Mouse (Mus musculus): ENCODE data around the gene Rap1gap. TPM values are rescaled to one million over a fixed set of nuclear protein-coding genes. Genes with fewer than 3 reads are reported as not detected.
A peak's percentile ranks its signal among the peaks of the same experiment; 100 is the strongest.

Rap1gap gene
- polyA plus RNA-seq, 1 experiment from 2014 or later, result 10.0 TPM

- Histone ChIP-seq H3K9ac (ENCODE audit: low read length) (no peak overlapping the region), H3K27me3 (ENCODE audit: control insufficient read depth, insufficient read depth, low read length) (peaks cover 21% of the 10 kb centered on the region), H3K36me3 (ENCODE audit: control insufficient read depth, insufficient read depth, low read length) (no peaks in the 10 kb centered on the region), H3K4me3 (ENCODE audit: low read depth, low read length) (no peak overlapping the region), H3K4me1 (ENCODE audit: control insufficient read depth, insufficient read depth, low read length) (peaks cover 6% of the 10 kb centered on the region; the same call in 1 of the 2 replicates), H3K27ac (ENCODE audit: low read depth, low read length) (no peak overlapping the region), H3K9me3 (ENCODE audit: control insufficient read depth, low read length) (no peaks in the 10 kb centered on the region), H3K4me2 (ENCODE audit: low read depth) (no peak overlapping the region)
- DNase-seq (ENCODE audit: low spot score), result no peak
- WGBS, result 77% methylated on average over 9 of the region's 9 CpGs
- no peak for ATAC-seq (ENCODE audit: insufficient read depth, low FRiP score, low TSS enrichment)
Measured at GRCm38 (mm10) chr4:137678568-137678967, 14.0 kb downstream of the Rap1gap start.

GRCm38 (mm10) chr4:137679979-137680550 is 15.5 kb downstream of the Rap1gap start:
- Histone ChIP-seq H3K4me2 (ENCODE audit: low read depth) (no peak overlapping the region), H3K27ac (ENCODE audit: low read depth, low read length) (no peak overlapping the region), H3K4me3 (ENCODE audit: low read depth, low read length) (no peak overlapping the region), H3K4me1 (ENCODE audit: control insufficient read depth, insufficient read depth, low read length) (peaks cover 6% of the 10 kb centered on the region; the same call in 1 of the 2 replicates), H3K9me3 (ENCODE audit: control insufficient read depth, low read length) (no peaks in the 10 kb centered on the region), H3K27me3 (ENCODE audit: control insufficient read depth, insufficient read depth, low read length) (peaks cover 21% of the 10 kb centered on the region), H3K36me3 (ENCODE audit: control insufficient read depth, insufficient read depth, low read length) (no peaks in the 10 kb centered on the region), H3K9ac (ENCODE audit: low read length) (no peak overlapping the region)
- no peak for ATAC-seq (ENCODE audit: insufficient read depth, low FRiP score, low TSS enrichment)
- 84% methylated on average over 2 of the region's 2 CpGs for WGBS
- no peak for DNase-seq (ENCODE audit: low spot score)

GRCm38 (mm10) chr4:137680721-137681120 is 16.2 kb downstream of the Rap1gap start:
- peaks cover 6% of the 10 kb centered on the region; the same call in 1 of the 2 replicates for H3K4me1 ChIP-seq (ENCODE audit: control insufficient read depth, insufficient read depth, low read length)
- DNase-seq (ENCODE audit: low spot score) (peak; percentile 33), ATAC-seq (ENCODE audit: insufficient read depth, low FRiP score, low TSS enrichment) (no peak)
- no peaks in the 10 kb centered on the region for H3K36me3 ChIP-seq (ENCODE audit: control insufficient read depth, insufficient read depth, low read length)
- H3K27ac ChIP-seq (ENCODE audit: low read depth, low read length), result no peak overlapping the region
- WGBS, result 23% methylated on average over 7 of the region's 7 CpGs
- no peak overlapping the region for H3K4me2 ChIP-seq (ENCODE audit: low read depth)
- no peaks in the 10 kb centered on the region for H3K9me3 ChIP-seq (ENCODE audit: control insufficient read depth, low read length)
- no peak overlapping the region for H3K4me3 ChIP-seq (ENCODE audit: low read depth, low read length)
- H3K27me3 ChIP-seq (ENCODE audit: control insufficient read depth, insufficient read depth, low read length), result peaks cover 21% of the 10 kb centered on the region
- H3K9ac ChIP-seq (ENCODE audit: low read length), result no peak overlapping the region

- H3K27me3 ChIP-seq (ENCODE audit: control insufficient read depth, insufficient read depth, low read length), result peaks cover 21% of the 10 kb centered on the region
Measured at GRCm38 (mm10) chr4:137681408-137682104, 17.0 kb downstream of the Rap1gap start.

GRCm38 (mm10) chr4:137682961-137683453 is 18.5 kb downstream of the Rap1gap start:
- Histone ChIP-seq H3K27ac (ENCODE audit: low read depth, low read length) (no peak overlapping the region), H3K4me3 (ENCODE audit: low read depth, low read length) (no peak overlapping the region), H3K27me3 (ENCODE audit: control insufficient read depth, insufficient read depth, low read length) (peaks cover 21% of the 10 kb centered on the region), H3K4me1 (ENCODE audit: control insufficient read depth, insufficient read depth, low read length) (peaks cover 6% of the 10 kb centered on the region; the same call in 1 of the 2 replicates), H3K4me2 (ENCODE audit: low read depth) (no peak overlapping the region), H3K9me3 (ENCODE audit: control insufficient read depth, low read length) (no peaks in the 10 kb centered on the region), H3K9ac (ENCODE audit: low read length) (no peak overlapping the region), H3K36me3 (ENCODE audit: control insufficient read depth, insufficient read depth, low read length) (no peaks in the 10 kb centered on the region)
- peak; percentile 53 for DNase-seq (ENCODE audit: low spot score)
- ATAC-seq (ENCODE audit: insufficient read depth, low FRiP score, low TSS enrichment), result no peak
- 40% methylated on average over 6 of the region's 7 CpGs for WGBS

More at GRCm38 (mm10) chr4:137681408-137682104, 17.0 kb downstream of the Rap1gap start:
- 7% methylated on average over 52 of the region's 52 CpGs for WGBS
- H3K27ac ChIP-seq (ENCODE audit: low read depth, low read length), result no peak overlapping the region
- H3K4me1 ChIP-seq (ENCODE audit: control insufficient read depth, insufficient read depth, low read length), result peaks cover 6% of the 10 kb centered on the region; the same call in 1 of the 2 replicates
- DNase-seq (ENCODE audit: low spot score), result peak; percentile 68
- ATAC-seq (ENCODE audit: insufficient read depth, low FRiP score, low TSS enrichment), result peak; percentile 55; the same call in 1 of the 2 replicates
- H3K9ac ChIP-seq (ENCODE audit: low read length), result peak overlapping the region; percentile 42
- peak overlapping the region; percentile 27 for H3K4me3 ChIP-seq (ENCODE audit: low read depth, low read length)
- H3K4me2 ChIP-seq (ENCODE audit: low read depth), result peak overlapping the region; percentile 63
- H3K9me3 ChIP-seq (ENCODE audit: control insufficient read depth, low read length), result no peaks in the 10 kb centered on the region
- no peaks in the 10 kb centered on the region for H3K36me3 ChIP-seq (ENCODE audit: control insufficient read depth, insufficient read depth, low read length)

- WGBS, result 34% methylated on average over 9 of the region's 9 CpGs
Measured at GRCm38 (mm10) chr4:137684830-137685343, 20.4 kb downstream of the Rap1gap start.

GRCm38 (mm10) chr4:137686303-137686702 is 21.8 kb downstream of the Rap1gap start:
- Histone ChIP-seq H3K4me2 (ENCODE audit: low read depth) (no peak overlapping the region), H3K27me3 (ENCODE audit: control insufficient read depth, insufficient read depth, low read length) (peaks cover 11% of the 10 kb centered on the region), H3K9me3 (ENCODE audit: control insufficient read depth, low read length) (no peaks in the 10 kb centered on the region), H3K4me1 (ENCODE audit: control insufficient read depth, insufficient read depth, low read length) (peaks cover 5% of the 10 kb centered on the region; the same call in 1 of the 2 replicates), H3K9ac (ENCODE audit: low read length) (no peak overlapping the region), H3K4me3 (ENCODE audit: low read depth, low read length) (no peak overlapping the region), H3K27ac (ENCODE audit: low read depth, low read length) (no peak overlapping the region), H3K36me3 (ENCODE audit: control insufficient read depth, insufficient read depth, low read length) (no peaks in the 10 kb centered on the region)
- no peak for DNase-seq (ENCODE audit: low spot score)
- ATAC-seq (ENCODE audit: insufficient read depth, low FRiP score, low TSS enrichment), result no peak
- 62% methylated on average over 5 of the region's 5 CpGs for WGBS

More at GRCm38 (mm10) chr4:137684830-137685343, 20.4 kb downstream of the Rap1gap start:
- Histone ChIP-seq H3K36me3 (ENCODE audit: control insufficient read depth, insufficient read depth, low read length) (no peaks in the 10 kb centered on the region), H3K27ac (ENCODE audit: low read depth, low read length) (no peak overlapping the region), H3K9ac (ENCODE audit: low read length) (no peak overlapping the region), H3K9me3 (ENCODE audit: control insufficient read depth, low read length) (no peaks in the 10 kb centered on the region), H3K4me1 (ENCODE audit: control insufficient read depth, insufficient read depth, low read length) (peaks cover 6% of the 10 kb centered on the region; the same call in 1 of the 2 replicates), H3K4me2 (ENCODE audit: low read depth) (no peak overlapping the region), H3K4me3 (ENCODE audit: low read depth, low read length) (no peak overlapping the region), H3K27me3 (ENCODE audit: control insufficient read depth, insufficient read depth, low read length) (peaks cover 19% of the 10 kb centered on the region)
- ATAC-seq (ENCODE audit: insufficient read depth, low FRiP score, low TSS enrichment) (no peak), DNase-seq (ENCODE audit: low spot score) (no peak)

GRCm38 (mm10) chr4:137687234-137687825 is 22.8 kb downstream of the Rap1gap start:
- H3K27ac ChIP-seq (ENCODE audit: low read depth, low read length), result no peak overlapping the region
- H3K27me3 ChIP-seq (ENCODE audit: control insufficient read depth, insufficient read depth, low read length), result peaks cover 1% of the 10 kb centered on the region; the same call in 1 of the 2 replicates
- WGBS, result 79% methylated on average over 14 of the region's 14 CpGs

More at GRCm38 (mm10) chr4:137687234-137687825, 22.8 kb downstream of the Rap1gap start:
- ATAC-seq (ENCODE audit: insufficient read depth, low FRiP score, low TSS enrichment), result no peak
- H3K4me3 ChIP-seq (ENCODE audit: low read depth, low read length), result no peak overlapping the region
- H3K9me3 ChIP-seq (ENCODE audit: control insufficient read depth, low read length), result no peaks in the 10 kb centered on the region
- no peak for DNase-seq (ENCODE audit: low spot score)
- H3K9ac ChIP-seq (ENCODE audit: low read length), result no peak overlapping the region
- H3K4me1 ChIP-seq (ENCODE audit: control insufficient read depth, insufficient read depth, low read length), result no peaks in the 10 kb centered on the region
- no peaks in the 10 kb centered on the region for H3K36me3 ChIP-seq (ENCODE audit: control insufficient read depth, insufficient read depth, low read length)
- no peak overlapping the region for H3K4me2 ChIP-seq (ENCODE audit: low read depth)
